Mouse (Mus musculus) ES-Bruce4 (cell line): ENCODE results near the gene Cd27. TPM values are rescaled to one million over a fixed set of nuclear protein-coding genes. Genes with fewer than 3 reads are reported as not detected.
"Not testable (repeated sequence)": the region's sequence is repeated elsewhere in the genome, so short reads cannot be mapped to it uniquely, and the experiment has no call there.

Experiments used
- H3K27ac ChIP-seq: 2 replicates; pipeline ENCODE4 v1.5.1; 2012; ENCODE audit warnings: low read length, inconsistent platforms; ENCODE audit not compliant: insufficient read depth
- H3K27me3 ChIP-seq: 2 replicates; pipeline ENCODE4 v1.6.1; 2012; ENCODE audit warnings: mild to moderate bottlenecking, low read length, inconsistent platforms; ENCODE audit not compliant: control insufficient read depth, poor library complexity, insufficient read depth, severe bottlenecking
- H3K36me3 ChIP-seq: 2 replicates; pipeline ENCODE4 v1.6.1; 2012; ENCODE audit warnings: inconsistent platforms, mild to moderate bottlenecking, low read length, moderate library complexity; ENCODE audit not compliant: control insufficient read depth, poor library complexity, insufficient read depth, severe bottlenecking
- H3K4me1 ChIP-seq: one replicate; pipeline ENCODE4 v1.8.1; 2011; ENCODE audit warnings: low read length; ENCODE audit not compliant: control insufficient read depth, insufficient read depth
- H3K4me3 ChIP-seq: 2 replicates; pipeline ENCODE4 v1.5.1; 2011; ENCODE audit warnings: low read depth, mild to moderate bottlenecking, low read length
- H3K9ac ChIP-seq: 2 replicates; pipeline ENCODE4 v1.6.1; 2012; ENCODE audit warnings: low read depth, mild to moderate bottlenecking, inconsistent platforms; ENCODE audit not compliant: poor library complexity, severe bottlenecking
- H3K9me3 ChIP-seq: replicated peaks from 2 replicates; pipeline ENCODE4 v1.6.1; 2012; ENCODE audit warnings: mild to moderate bottlenecking, low read length, inconsistent platforms; ENCODE audit not compliant: control insufficient read depth, poor library complexity, insufficient read depth, severe bottlenecking
- CTCF ChIP-seq: IDR thresholded peaks from one replicate; pipeline ENCODE4 v1.8.1; 2011; ENCODE audit warnings: low read depth, low read length
- EP300 ChIP-seq: IDR thresholded peaks from 2 replicates; pipeline ENCODE4 v1.6.1; 2011; ENCODE audit warnings: low read depth, low read length; ENCODE audit not compliant: insufficient read depth
- POLR2A ChIP-seq: IDR thresholded peaks from one replicate; pipeline ENCODE4 v1.8.1; 2011; ENCODE audit warnings: low read length; ENCODE audit not compliant: insufficient read depth
- polyA plus RNA-seq: library from polyadenylated mRNA; stranded (reverse); fragments of >200 nt; gene quantifications from 2 replicates; pipeline ENCODE4 v1.2.4, GENCODE M21; 2011; ENCODE audit warnings: low read depth; ENCODE audit not compliant: missing spikeins, insufficient read depth, insufficient read length

The Cd27 gene
- polyA plus RNA-seq, 1 experiment = not detected

DNA sequence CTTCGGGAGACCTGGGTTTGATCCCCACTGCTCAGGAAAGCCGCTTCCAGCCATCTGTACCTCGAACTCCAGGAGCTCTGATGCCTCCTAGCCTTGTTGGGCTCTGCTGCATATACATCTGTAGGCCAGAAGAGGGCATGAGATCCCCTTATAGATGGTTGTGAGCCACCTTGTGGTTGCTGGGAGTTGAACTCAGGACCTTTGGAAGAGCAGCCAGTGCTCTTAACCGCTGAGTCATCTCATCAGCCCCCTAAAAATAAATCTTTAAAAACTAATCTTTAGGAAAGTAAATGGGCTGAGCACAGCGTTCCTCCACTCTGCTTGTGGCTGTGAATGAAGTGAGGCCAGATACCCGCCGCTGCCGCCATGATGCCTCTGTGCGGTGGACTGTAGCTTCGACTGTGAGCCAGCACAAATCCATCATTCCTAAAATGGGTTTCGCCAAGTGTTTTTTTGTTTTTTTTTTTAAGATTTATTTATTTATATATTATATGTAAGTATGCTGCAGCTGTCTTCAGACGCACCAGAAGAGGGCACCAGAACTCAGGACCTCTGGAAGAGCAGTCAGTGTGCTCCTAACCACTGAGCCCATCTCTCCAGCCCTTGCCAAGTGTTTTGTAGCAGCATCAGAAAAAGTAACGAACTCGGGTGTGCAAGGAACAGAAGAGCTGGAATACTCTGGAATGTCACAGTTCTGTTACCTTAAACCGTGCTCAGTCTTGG lies 38.2 kb upstream of the Cd27 start:
- no peak overlapping the region for H3K9ac ChIP-seq
- no peaks in the 10 kb centered on the region for H3K27me3 ChIP-seq
- no peak for TF ChIP-seq EP300
- peak; percentile 71 for TF ChIP-seq CTCF
- TF ChIP-seq POLR2A = no peak
- no peaks in the 10 kb centered on the region for H3K9me3 ChIP-seq
- H3K4me1 ChIP-seq = peaks cover 2% of the 10 kb centered on the region
- no peak overlapping the region for H3K4me3 ChIP-seq
- H3K36me3 ChIP-seq = no peaks in the 10 kb centered on the region
- no peak overlapping the region for H3K27ac ChIP-seq

- H3K9ac ChIP-seq = no peak overlapping the region
- H3K27me3 ChIP-seq = no peaks in the 10 kb centered on the region
- H3K9me3 ChIP-seq = no peaks in the 10 kb centered on the region
- no peaks in the 10 kb centered on the region for H3K36me3 ChIP-seq
- H3K4me1 ChIP-seq = peaks cover 2% of the 10 kb centered on the region
- TF ChIP-seq EP300 (no peak), CTCF (no peak), POLR2A (no peak)
- no peak overlapping the region for H3K27ac ChIP-seq
- no peak overlapping the region for H3K4me3 ChIP-seq
These were observed 35.5 kb upstream of the Cd27 start for GRCm38 (mm10) chr6:125272228-125272785.

- no peaks in the 10 kb centered on the region for H3K27me3 ChIP-seq
- peaks cover 2% of the 10 kb centered on the region for H3K4me1 ChIP-seq
- no peaks in the 10 kb centered on the region for H3K36me3 ChIP-seq
- 0 out of 2 replicates have a peak overlapping the region, but pooled peaks have one; percentile 1 for H3K9ac ChIP-seq
- no peak overlapping the region for H3K27ac ChIP-seq
- no peaks in the 10 kb centered on the region for H3K9me3 ChIP-seq
- no peak overlapping the region for H3K4me3 ChIP-seq
- TF ChIP-seq EP300 (peak; percentile 69; the same call in 1 of the 2 replicates), POLR2A (no peak), CTCF (peak; percentile 89)
These were observed 34.8 kb upstream of the Cd27 start for GRCm38 (mm10) chr6:125271455-125272227.

- H3K4me1 ChIP-seq = peaks cover 2% of the 10 kb centered on the region
- no peaks in the 10 kb centered on the region for H3K27me3 ChIP-seq
- H3K36me3 ChIP-seq = no peaks in the 10 kb centered on the region
- H3K9me3 ChIP-seq = no peaks in the 10 kb centered on the region
- no peak overlapping the region for H3K4me3 ChIP-seq
- no peak overlapping the region for H3K9ac ChIP-seq
- H3K27ac ChIP-seq = no peak overlapping the region
- TF ChIP-seq CTCF = no peak
These were observed 32.0 kb upstream of the Cd27 start for GRCm38 (mm10) chr6:125268799-125269198.

DNA sequence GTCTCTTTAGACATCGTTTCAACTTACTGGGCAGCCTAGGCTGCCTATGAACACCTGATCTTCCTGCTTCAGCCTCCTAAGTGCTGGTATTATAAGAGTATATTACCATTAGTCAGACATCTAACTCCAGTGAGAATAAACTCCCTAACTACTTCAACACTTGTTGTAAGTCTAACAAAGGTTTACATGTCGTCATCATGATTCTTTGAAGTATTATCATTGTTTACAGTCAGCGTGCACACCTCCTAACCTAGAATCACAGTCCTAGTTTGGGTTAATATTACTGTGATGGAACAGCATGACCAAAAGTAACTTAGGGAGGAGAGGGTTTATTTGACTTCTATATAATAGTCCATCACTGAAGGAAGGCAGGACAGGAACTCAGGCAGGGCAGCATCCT lies 30.7 kb upstream of the Cd27 start:
- no peak overlapping the region for H3K9ac ChIP-seq
- no peak overlapping the region for H3K4me3 ChIP-seq
- TF ChIP-seq POLR2A (no peak), CTCF (no peak), EP300 (no peak)

GRCm38 (mm10) chr6:125266600-125266999 lies 29.8 kb upstream of the Cd27 start:
- H3K4me1 ChIP-seq, H3K9ac ChIP-seq, H3K9me3 ChIP-seq, H3K36me3 ChIP-seq, H3K27me3 ChIP-seq, H3K4me3 ChIP-seq, H3K27ac ChIP-seq: not testable (repeated sequence)

More for the DNA sequence above, 30.7 kb upstream of the Cd27 start:
- Histone ChIP-seq H3K9me3 (no peaks in the 10 kb centered on the region), H3K36me3 (no peaks in the 10 kb centered on the region), H3K4me1 (peaks cover 2% of the 10 kb centered on the region), H3K27ac (no peak overlapping the region), H3K27me3 (no peaks in the 10 kb centered on the region)
